Mouse (Mus musculus) colon, adult 2 months (tissue): Measurements from ENCODE around the gene Sall1. TPM values are rescaled to one million over a fixed set of nuclear protein-coding genes. Genes with fewer than 3 reads are reported as not detected.

Source experiments
- polyA plus RNA-seq: library from polyadenylated mRNA; depleted of rRNA; stranded (reverse); fragments of >200 nt; gene quantifications from 2 replicates; pipeline ENCODE4 v1.2.3, GENCODE M21; 2012; rRNA removed

Gene Sall1
- 3.4 and 3.9 TPM in 2 replicates for polyA plus RNA-seq

DNA sequence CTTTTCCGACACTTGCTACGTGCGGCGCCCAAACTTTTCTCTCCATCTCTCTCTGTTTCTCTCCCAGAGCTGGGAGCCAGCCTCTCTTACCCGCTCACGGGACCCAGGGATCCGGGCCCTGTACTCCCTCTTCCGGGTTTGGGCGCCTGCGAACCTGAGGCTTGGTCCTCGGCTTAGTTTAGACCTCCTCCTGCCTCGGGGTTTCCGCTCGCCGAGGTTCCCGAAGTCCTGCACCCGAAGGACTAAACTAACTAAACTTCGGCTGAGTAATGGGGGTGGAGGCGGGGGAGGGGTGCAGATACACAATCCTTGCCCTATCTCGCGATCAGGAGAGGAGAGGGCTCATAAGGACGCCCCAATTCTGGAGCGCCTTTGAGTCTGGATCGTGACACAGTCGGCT is at the start of gene Sall1:
Gene Sall1 (minus strand): TSS at position 223 of the 400 bp plus-strand sequence.

